Mouse (Mus musculus) midbrain, embryonic 13.5 days (tissue): ENCODE results near the gene 4930432K21Rik. TPM values are rescaled to one million over a fixed set of nuclear protein-coding genes. Genes with fewer than 3 reads are reported as not detected.

ENCODE experiments used
- ATAC-seq: fragments of 200-750 bp; cut with Nextera tagmentation; 2 replicates; pipeline ENCODE4 v1.8.0; 2017; ENCODE audit warnings: mild to moderate bottlenecking, moderate TSS enrichment, moderate library complexity
- H3K27ac ChIP-seq: fragments of 300-500 bp; sonication (generic); 2 replicates; pipeline ENCODE4 v1.5.1; 2015; ENCODE audit warnings: inconsistent platforms, mild to moderate bottlenecking, moderate library complexity
- H3K27me3 ChIP-seq: fragments of 300-500 bp; sonication (generic); 2 replicates; pipeline ENCODE4 v1.6.1; 2015; ENCODE audit warnings: mild to moderate bottlenecking, inconsistent platforms
- H3K36me3 ChIP-seq: fragments of 300-500 bp; sonication (generic); 2 replicates; pipeline ENCODE4 v1.6.1; 2015; ENCODE audit warnings: mild to moderate bottlenecking, inconsistent platforms
- H3K4me1 ChIP-seq: fragments of 300-500 bp; sonication (generic); replicated peaks from 2 replicates; pipeline ENCODE4 v1.6.1; 2015; ENCODE audit warnings: inconsistent platforms
- H3K4me2 ChIP-seq: fragments of 300-500 bp; sonication (generic); replicated peaks from 2 replicates; pipeline ENCODE4 v1.6.1; 2015; ENCODE audit warnings: moderate library complexity, mild to moderate bottlenecking, inconsistent platforms
- H3K4me3 ChIP-seq: fragments of 300-500 bp; sonication (generic); replicated peaks from 2 replicates; pipeline ENCODE4 v1.5.1; 2015; ENCODE audit warnings: mild to moderate bottlenecking, inconsistent platforms
- H3K9ac ChIP-seq: fragments of 300-500 bp; sonication (generic); replicated peaks from 2 replicates; pipeline ENCODE4 v1.6.1; 2015; ENCODE audit warnings: mild to moderate bottlenecking, inconsistent platforms
- H3K9me3 ChIP-seq: fragments of 300-500 bp; sonication (generic); 2 replicates; pipeline ENCODE4 v1.6.1; 2016; ENCODE audit warnings: mild to moderate bottlenecking, inconsistent platforms
- WGBS: fragments of 180-500 bp; shearing (Covaris S2); methylation state at CpG from one replicate; pipeline ENCODE4 v1.1.7; 2015; 5-methylcytosine and 5-hydroxymethylcytosine counted together
- polyA plus RNA-seq: library from polyadenylated mRNA; unstranded; fragments of >200 nt; fragmentation: Nextera tagmentation; extraction: Ambion mirVana; gene quantifications from 2 replicates; pipeline ENCODE4 v1.2.1, GENCODE M21; 2015

4930432K21Rik gene
- polyA plus RNA-seq, 1 experiment from 2014 or later, result 2.7 TPM

- peak overlapping the region; percentile 86 for H3K4me2 ChIP-seq
- H3K9ac ChIP-seq, result peak overlapping the region; percentile 99
- peak; percentile 8 for ATAC-seq
- peaks cover 14% of the 10 kb centered on the region for H3K27me3 ChIP-seq
- H3K4me1 ChIP-seq, result peaks cover 53% of the 10 kb centered on the region
- WGBS, result 20% methylated on average over 21 of the region's 21 CpGs
- peak overlapping the region; percentile 80 for H3K4me3 ChIP-seq
- H3K36me3 ChIP-seq, result no peaks in the 10 kb centered on the region
- no peaks in the 10 kb centered on the region for H3K9me3 ChIP-seq
- peak overlapping the region; percentile 96 for H3K27ac ChIP-seq
These were observed 36.5 kb downstream of the 4930432K21Rik start for GRCm38 (mm10) chr8:84184085-84185043.

GRCm38 (mm10) chr8:84185117-84185516 is 37.3 kb downstream of the 4930432K21Rik start, which contains the start of gene Nanos3:
TSS of gene Nanos3 (minus strand) at chr8:84185217.
- no peak for ATAC-seq
- peaks cover 14% of the 10 kb centered on the region for H3K27me3 ChIP-seq
- H3K4me2 ChIP-seq, result peak within 1 kb of the TSS; percentile 86
- H3K4me3 ChIP-seq, result peak within 1 kb of the TSS; percentile 80
- 93% methylated on average over 7 of the region's 7 CpGs for WGBS
- no peaks in the 10 kb centered on the region for H3K9me3 ChIP-seq
- peak within 1 kb of the TSS; percentile 99 for H3K9ac ChIP-seq
- H3K27ac ChIP-seq, result peak within 1 kb of the TSS; percentile 96
- H3K4me1 ChIP-seq, result peaks cover 46% of the 10 kb centered on the region
- H3K36me3 ChIP-seq, result no peaks in the 10 kb centered on the region

GRCm38 (mm10) chr8:84186547-84186946 is 38.7 kb downstream of the 4930432K21Rik start:
- Histone ChIP-seq H3K36me3 (no peaks in the 10 kb centered on the region), H3K4me3 (peak overlapping the region; percentile 25), H3K4me2 (peak overlapping the region; percentile 52), H3K27me3 (peaks cover 14% of the 10 kb centered on the region), H3K4me1 (peaks cover 31% of the 10 kb centered on the region), H3K27ac (no peak overlapping the region), H3K9ac (peak overlapping the region; percentile 51), H3K9me3 (no peaks in the 10 kb centered on the region)
- under 1% methylated on average over 12 of the region's 12 CpGs for WGBS
- no peak for ATAC-seq

GRCm38 (mm10) chr8:84187065-84187755 is 39.4 kb downstream of the 4930432K21Rik start:
- peaks cover 14% of the 10 kb centered on the region for H3K27me3 ChIP-seq
- H3K9me3 ChIP-seq, result no peaks in the 10 kb centered on the region
- H3K4me1 ChIP-seq, result peaks cover 30% of the 10 kb centered on the region
- WGBS, result 5% methylated on average over 21 of the region's 21 CpGs
- H3K36me3 ChIP-seq, result no peaks in the 10 kb centered on the region
- peak overlapping the region; percentile 52 for H3K4me2 ChIP-seq
- peak overlapping the region; percentile 51 for H3K9ac ChIP-seq
- ATAC-seq, result no peak
- H3K27ac ChIP-seq, result no peak overlapping the region
- peak overlapping the region; percentile 25 for H3K4me3 ChIP-seq

GRCm38 (mm10) chr8:84188671-84189070 is 40.8 kb downstream of the 4930432K21Rik start:
- Histone ChIP-seq H3K4me1 (peaks cover 28% of the 10 kb centered on the region), H3K27me3 (peaks cover 18% of the 10 kb centered on the region), H3K4me2 (no peak overlapping the region), H3K4me3 (no peak overlapping the region), H3K27ac (no peak overlapping the region), H3K9ac (no peak overlapping the region), H3K9me3 (no peaks in the 10 kb centered on the region), H3K36me3 (no peaks in the 10 kb centered on the region)
- ATAC-seq, result no peak
- 88% methylated on average over 10 of the region's 10 CpGs for WGBS

- no peak overlapping the region for H3K27ac ChIP-seq
- ATAC-seq, result no peak
- WGBS, result 61% methylated on average over 4 of the region's 4 CpGs
These were observed 41.8 kb downstream of the 4930432K21Rik start for GRCm38 (mm10) chr8:84189603-84190002.

GRCm38 (mm10) chr8:84190191-84190867 is 42.5 kb downstream of the 4930432K21Rik start:
- no peak for ATAC-seq
- Histone ChIP-seq H3K4me1 (peaks cover 19% of the 10 kb centered on the region), H3K27ac (no peak overlapping the region), H3K4me3 (no peak overlapping the region), H3K9me3 (no peaks in the 10 kb centered on the region), H3K4me2 (no peak overlapping the region), H3K36me3 (no peaks in the 10 kb centered on the region), H3K9ac (no peak overlapping the region), H3K27me3 (peaks cover 18% of the 10 kb centered on the region)
- WGBS, result 92% methylated on average over 7 of the region's 7 CpGs

More at GRCm38 (mm10) chr8:84189603-84190002, 41.8 kb downstream of the 4930432K21Rik start:
- H3K4me1 ChIP-seq, result peaks cover 22% of the 10 kb centered on the region
- no peak overlapping the region for H3K4me2 ChIP-seq
- no peak overlapping the region for H3K9ac ChIP-seq
- peaks cover 18% of the 10 kb centered on the region for H3K27me3 ChIP-seq
- no peak overlapping the region for H3K4me3 ChIP-seq
- H3K9me3 ChIP-seq, result no peaks in the 10 kb centered on the region
- H3K36me3 ChIP-seq, result no peaks in the 10 kb centered on the region

GRCm38 (mm10) chr8:84192023-84192422 is 44.2 kb downstream of the 4930432K21Rik start:
- H3K9me3 ChIP-seq, result no peaks in the 10 kb centered on the region
- H3K27me3 ChIP-seq, result peaks cover 16% of the 10 kb centered on the region
- peak; percentile 44; the same call in 1 of the 2 replicates for ATAC-seq
- peaks cover 13% of the 10 kb centered on the region for H3K4me1 ChIP-seq
- H3K9ac ChIP-seq, result 0 out of 2 replicates have a peak overlapping the region, but pooled peaks have one; percentile 30
- peak overlapping the region; percentile 53 for H3K27ac ChIP-seq
- 57% methylated on average over 13 of the region's 13 CpGs for WGBS
- H3K4me2 ChIP-seq, result peak overlapping the region; percentile 37; the same call in 1 of the 2 replicates
- H3K36me3 ChIP-seq, result no peaks in the 10 kb centered on the region
- H3K4me3 ChIP-seq, result peak overlapping the region; percentile 4; the same call in 1 of the 2 replicates

- peak overlapping the region; percentile 4; the same call in 1 of the 2 replicates for H3K4me3 ChIP-seq
- peaks cover 16% of the 10 kb centered on the region for H3K4me1 ChIP-seq
- ATAC-seq, result peak; percentile 67; the same call in 1 of the 2 replicates
- no peaks in the 10 kb centered on the region for H3K9me3 ChIP-seq
- peak overlapping the region; percentile 37 for H3K4me2 ChIP-seq
- 5% methylated on average over 33 of the region's 33 CpGs for WGBS
- H3K9ac ChIP-seq, result no peak overlapping the region
- peaks cover 11% of the 10 kb centered on the region for H3K27me3 ChIP-seq
- no peak overlapping the region for H3K27ac ChIP-seq
- H3K36me3 ChIP-seq, result no peaks in the 10 kb centered on the region
These were observed 44.7 kb downstream of the 4930432K21Rik start for GRCm38 (mm10) chr8:84192555-84192954.

GRCm38 (mm10) chr8:84193161-84193560 is 45.3 kb downstream of the 4930432K21Rik start:
- H3K36me3 ChIP-seq, result no peaks in the 10 kb centered on the region
- no peak overlapping the region for H3K27ac ChIP-seq
- no peak overlapping the region for H3K4me2 ChIP-seq
- H3K9ac ChIP-seq, result no peak overlapping the region
- peaks cover 22% of the 10 kb centered on the region for H3K4me1 ChIP-seq
- no peaks in the 10 kb centered on the region for H3K9me3 ChIP-seq
- no peak overlapping the region for H3K4me3 ChIP-seq
- ATAC-seq, result no peak
- peaks cover 6% of the 10 kb centered on the region; the same call in 1 of the 2 replicates for H3K27me3 ChIP-seq
- 80% methylated on average over 4 of the region's 4 CpGs for WGBS

GRCm38 (mm10) chr8:84193566-84193965 is 45.7 kb downstream of the 4930432K21Rik start:
- Histone ChIP-seq H3K27me3 (peaks cover 6% of the 10 kb centered on the region; the same call in 1 of the 2 replicates), H3K27ac (no peak overlapping the region), H3K36me3 (no peaks in the 10 kb centered on the region), H3K9ac (no peak overlapping the region), H3K9me3 (no peaks in the 10 kb centered on the region), H3K4me1 (peaks cover 26% of the 10 kb centered on the region), H3K4me3 (no peak overlapping the region), H3K4me2 (no peak overlapping the region)
- WGBS, result 88% methylated on average over 5 of the region's 5 CpGs
- ATAC-seq, result no peak
